Mouse (Mus musculus) monocyte, adult 2 months (primary cell): ENCODE data around the gene Mfn2.

Source experiments
- DNase-seq, 2 experiments: peaks; one replicate each; pipeline ENCODE4 v3.0.0; 2022; ENCODE audit warnings: low spot score in 2 of 2, low read depth in 1 of 2

Gene Mfn2

DNA sequence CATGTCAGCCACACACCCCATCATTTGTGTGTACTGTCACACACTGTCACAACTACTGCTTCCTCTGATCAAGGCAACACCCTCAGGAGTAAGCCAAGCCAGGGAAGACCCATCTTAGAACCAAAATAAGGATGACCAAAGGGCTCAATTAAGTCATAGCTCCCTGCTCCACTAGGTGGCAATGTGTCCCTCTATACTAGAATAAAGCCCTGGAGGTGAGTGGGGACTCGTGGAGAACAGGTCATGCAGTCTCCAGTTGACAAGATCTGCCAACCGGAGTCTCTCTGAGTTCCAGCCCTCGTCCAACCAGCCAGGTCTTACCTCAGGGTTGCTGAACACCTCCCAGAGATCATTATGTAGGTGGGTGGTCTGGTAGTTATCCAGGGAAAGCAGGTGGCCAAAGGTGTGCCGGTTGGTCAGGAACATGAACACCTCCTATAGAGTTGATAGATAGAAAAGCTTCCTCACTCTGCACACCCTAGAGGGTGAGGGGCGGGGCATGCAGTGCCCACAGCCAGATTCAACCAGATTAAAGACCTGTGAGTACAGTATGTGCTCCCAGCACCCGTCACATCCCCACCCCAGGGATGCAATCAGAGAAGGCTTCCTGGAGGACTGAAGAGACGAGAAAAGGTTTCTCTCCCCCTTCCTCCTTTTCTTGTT is 14.1 kb upstream of the Mfn2 start:
- no peak for DNase-seq

DNA sequence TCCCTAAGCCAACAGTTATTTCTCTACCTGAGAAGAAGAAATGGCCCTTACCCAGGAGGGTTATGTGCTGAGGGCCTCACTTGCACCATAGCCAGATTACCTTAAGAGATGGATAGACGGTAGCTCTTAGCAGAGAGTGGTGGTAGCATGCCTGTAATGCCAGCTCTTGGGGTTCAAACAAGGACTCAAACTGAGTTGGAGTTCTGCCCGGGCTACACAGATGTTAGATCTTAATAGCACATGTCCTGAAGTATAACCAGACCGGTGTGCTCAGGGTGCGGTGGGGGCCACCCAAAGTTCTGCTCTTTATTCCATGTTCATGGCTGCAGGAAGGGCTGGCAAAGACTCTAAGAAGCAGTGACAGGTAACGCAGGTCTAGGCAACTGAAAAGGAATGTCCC is 5.0 kb upstream of the Mfn2 start:
- DNase-seq: no peak

DNA sequence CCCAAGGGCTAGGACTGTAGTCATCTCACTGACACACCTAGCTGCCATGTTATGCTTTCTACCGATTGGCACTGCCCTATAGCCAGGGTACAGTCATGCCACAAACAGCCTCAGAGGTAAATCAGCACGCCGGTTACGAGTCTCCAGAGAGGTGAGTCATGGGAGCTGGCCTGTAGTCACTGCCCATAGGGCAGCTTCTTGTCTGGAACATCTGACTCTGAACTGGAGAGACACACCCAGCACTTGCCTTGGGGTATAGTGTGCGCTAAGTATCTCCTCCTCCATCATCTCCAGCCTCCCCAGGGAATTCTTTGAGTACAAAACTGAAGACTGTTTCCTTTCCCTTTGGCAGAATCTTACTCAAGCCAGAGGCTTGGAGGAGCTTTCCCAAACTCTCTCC is 1.7 kb upstream of the Mfn2 start:
- DNase-seq: no peak

DNA sequence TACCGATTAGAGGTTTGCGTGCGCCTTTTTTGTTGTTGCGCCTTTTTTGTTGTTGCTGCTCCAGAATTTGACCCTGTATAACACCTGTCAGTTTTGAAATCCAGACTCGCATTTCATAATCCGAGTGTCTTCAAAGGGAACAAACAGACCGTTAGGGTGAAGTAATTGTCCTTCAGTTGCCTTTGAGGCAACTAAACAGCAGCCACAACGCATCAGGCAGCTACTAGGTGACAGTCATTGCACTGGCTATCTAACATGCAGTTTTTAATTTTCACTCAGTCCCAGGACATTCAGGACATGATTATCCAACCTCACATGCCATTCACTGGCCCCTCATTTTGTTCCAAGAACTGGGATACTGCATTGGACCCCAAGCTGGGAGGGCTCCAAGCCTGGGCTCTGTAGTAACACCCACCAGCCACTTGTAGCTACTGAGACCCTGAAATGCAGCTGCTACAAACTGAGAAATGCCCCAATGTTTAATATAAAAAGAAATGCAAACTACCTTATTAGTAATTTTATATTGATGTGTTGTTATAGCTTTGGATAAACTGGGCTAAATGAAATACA is 671 bp upstream of the Mfn2 start:
- DNase-seq: no peak

DNA sequence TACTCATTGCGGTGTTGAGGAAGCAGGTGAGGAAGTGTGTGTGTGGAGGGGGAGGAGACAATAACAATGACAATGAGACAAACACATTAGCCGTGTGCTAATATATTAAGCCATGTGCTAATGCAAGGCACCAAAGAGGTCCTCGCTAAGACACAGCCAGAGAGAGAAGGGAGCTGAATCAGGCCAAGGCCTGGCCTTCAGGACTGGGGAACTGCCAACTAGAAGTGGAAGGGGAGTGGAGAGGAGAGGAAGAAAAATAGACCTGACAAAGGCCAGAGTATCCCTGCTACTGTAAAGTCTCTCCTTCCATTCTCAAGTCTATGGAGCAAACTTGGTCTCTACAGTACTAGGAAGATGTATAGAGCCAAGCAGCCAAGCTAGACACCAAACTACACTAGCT is 903 bp downstream of the Mfn2 start:
- no peak for DNase-seq

GRCm38 (mm10) chr4:147902906-147903500 is 1.5 kb downstream of the Mfn2 start:
- DNase-seq: no peak

DNA sequence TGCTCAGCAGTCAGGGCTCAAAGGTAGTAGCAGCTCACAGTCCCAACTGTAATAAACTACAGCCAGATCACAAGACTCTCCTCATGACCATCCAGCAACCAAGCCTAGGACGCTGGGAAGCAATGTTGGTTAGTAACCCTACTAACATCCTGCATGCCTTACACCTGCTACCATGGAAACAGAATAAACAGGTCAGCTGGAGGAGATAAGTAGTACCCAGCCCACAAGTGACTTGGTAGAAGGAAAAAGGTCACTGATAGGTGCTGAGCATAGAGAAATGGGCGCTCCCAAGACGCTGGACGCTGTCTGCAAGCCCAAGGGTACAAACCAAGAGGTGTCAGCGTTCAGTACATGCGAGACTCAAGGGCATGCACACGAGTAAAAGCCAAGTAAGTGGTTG is 4.1 kb downstream of the Mfn2 start:
- no peak for DNase-seq

- DNase-seq: no peak
Measured at GRCm38 (mm10) chr4:147897348-147897747, 7.2 kb downstream of the Mfn2 start.

DNA sequence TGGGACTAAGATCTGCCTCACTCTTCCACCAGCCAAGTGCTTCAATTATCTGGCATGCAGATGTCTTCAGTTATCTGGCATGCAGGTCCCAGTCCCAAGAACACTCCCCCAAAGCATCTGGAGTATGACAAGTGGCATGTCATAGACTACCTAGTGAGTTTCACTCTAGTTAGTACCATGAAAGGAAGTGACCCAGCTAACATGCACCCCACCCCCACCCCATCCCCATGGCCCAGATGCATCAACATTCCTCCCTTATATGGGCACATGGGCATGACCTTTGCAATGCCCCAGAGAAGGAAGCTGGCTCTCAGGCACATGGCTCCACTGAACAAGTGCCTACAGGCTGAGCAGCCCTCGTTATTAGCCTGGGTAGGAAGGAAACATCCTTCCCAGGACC is 8.1 kb downstream of the Mfn2 start:
- no peak for DNase-seq

- no peak for DNase-seq
Measured at GRCm38 (mm10) chr4:147895815-147896330, 8.6 kb downstream of the Mfn2 start.

DNA sequence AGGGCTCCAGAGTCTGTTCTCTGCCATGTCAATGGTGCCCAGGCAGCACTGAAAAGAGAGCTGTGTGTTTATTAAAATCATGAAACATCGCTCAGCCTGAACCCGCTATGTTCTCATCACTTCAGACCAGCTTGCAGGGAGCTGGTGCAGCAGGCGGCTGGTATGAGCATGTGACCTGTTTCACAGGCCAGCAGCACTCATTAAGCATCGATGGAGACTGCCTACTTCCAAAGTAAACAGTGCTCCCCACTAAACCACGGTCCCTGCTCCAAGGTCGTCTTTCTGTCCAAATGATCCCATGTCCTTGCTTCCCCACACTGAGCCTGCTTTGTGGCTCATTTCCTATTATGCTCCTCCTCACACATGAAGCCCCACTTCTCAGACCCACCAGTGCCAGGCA is 14.2 kb downstream of the Mfn2 start:
- no peak for DNase-seq

GRCm38 (mm10) chr4:147888237-147888636 is 16.3 kb downstream of the Mfn2 start:
- DNase-seq: no peak

- no peak for DNase-seq
Measured at GRCm38 (mm10) chr4:147887277-147887676, 17.2 kb downstream of the Mfn2 start.

DNA sequence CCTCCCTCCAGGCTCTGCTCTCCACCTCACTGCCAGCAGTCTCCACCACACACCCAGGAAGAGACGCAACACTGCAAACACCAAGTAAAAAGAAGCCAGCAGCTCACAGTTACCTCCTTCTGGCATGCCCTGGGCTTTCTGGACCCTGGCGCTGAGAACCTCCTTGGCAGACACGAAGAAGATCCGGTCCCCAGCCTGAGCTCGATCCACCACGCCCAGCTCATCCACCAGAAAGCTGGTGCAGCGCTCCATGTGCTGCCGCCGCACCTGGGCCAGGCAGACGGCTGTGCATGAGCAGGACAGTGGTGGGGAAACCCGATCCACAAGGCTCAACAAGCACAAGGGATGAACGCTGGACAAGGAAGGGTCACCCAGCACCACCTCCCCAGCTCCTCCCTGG is 18.3 kb downstream of the Mfn2 start:
- DNase-seq: no peak

- DNase-seq: no peak
Measured at GRCm38 (mm10) chr4:147884138-147884537, 20.4 kb downstream of the Mfn2 start.

DNA sequence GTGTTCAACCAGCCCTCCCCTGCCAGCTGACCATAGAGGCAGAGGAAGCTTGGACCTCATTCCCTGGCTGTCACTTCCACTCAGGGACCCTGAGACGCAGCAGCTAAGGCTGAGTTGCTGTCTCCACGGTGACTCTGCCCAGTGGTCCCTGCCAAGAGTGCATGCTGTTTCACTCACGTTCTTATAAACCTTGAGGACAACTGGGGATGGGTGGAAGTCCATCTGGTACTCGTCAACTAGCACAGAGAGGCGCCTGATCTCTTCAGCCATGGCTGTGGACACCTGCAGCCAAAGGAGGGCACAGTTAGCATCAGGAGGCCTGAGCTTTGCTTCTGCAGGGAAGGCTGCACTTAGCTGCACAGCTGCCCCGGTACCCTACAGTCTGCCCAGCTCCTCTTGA is 21.5 kb downstream of the Mfn2 start:
- DNase-seq: no peak

- no peak for DNase-seq
Measured at GRCm38 (mm10) chr4:147881792-147882191, 22.7 kb downstream of the Mfn2 start.

- no peak for DNase-seq
Measured at GRCm38 (mm10) chr4:147879865-147880264, 24.6 kb downstream of the Mfn2 start.

- DNase-seq: no peak
Measured at GRCm38 (mm10) chr4:147879456-147879855, 25.0 kb downstream of the Mfn2 start.

GRCm38 (mm10) chr4:147878537-147878936 is 26.0 kb downstream of the Mfn2 start:
- no peak for DNase-seq

GRCm38 (mm10) chr4:147875852-147876575 is 28.5 kb downstream of the Mfn2 start:
- no peak for DNase-seq

DNA sequence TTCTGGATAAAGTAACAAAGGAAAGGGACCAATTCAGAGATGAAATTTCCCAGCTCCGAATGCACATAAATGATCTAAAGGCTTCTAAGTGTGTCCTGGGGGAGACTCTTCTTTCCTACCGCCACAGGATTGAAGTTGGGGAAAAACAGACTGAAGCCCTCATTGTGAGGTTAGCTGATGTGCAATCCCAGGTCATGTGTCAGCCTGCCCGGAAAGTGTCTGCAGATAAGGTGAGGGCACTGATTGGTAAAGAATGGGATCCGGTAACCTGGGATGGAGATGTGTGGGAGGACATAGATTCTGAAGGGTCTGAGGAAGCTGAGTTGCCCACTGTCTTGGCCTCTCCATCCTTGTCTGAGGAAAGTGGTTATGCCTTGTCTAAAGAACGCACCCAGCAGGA is 35.3 kb downstream of the Mfn2 start:
- DNase-seq: no peak
